Mouse (Mus musculus): Measurements from ENCODE around the gene Exoc8. TPM values are rescaled to one million over a fixed set of nuclear protein-coding genes. Genes with fewer than 3 reads are reported as not detected.
A peak's percentile ranks its signal among the peaks of the same experiment; 100 is the strongest.

Gene Exoc8
- total RNA-seq, 1 experiment = 16.8 TPM

GRCm38 (mm10) chr8:124936699-124937098, 39.2 kb upstream of the Exoc8 start:
- Histone ChIP-seq H3K27ac (ENCODE audit: insufficient read depth, low read depth, low read length, poor library complexity, severe bottlenecking) (no peak overlapping the region), H3K9me3 (ENCODE audit: control insufficient read depth, insufficient read depth, low read depth, low read length) (no peaks in the 10 kb centered on the region), H3K9ac (ENCODE audit: insufficient read depth, low read depth, low read length, poor library complexity, severe bottlenecking) (no peak overlapping the region), H3K4me3 (ENCODE audit: insufficient read depth in 1 of 2, low read depth in 1 of 2, low read length in 2 of 2, poor library complexity in 1 of 2, severe bottlenecking in 1 of 2) (no peak overlapping the region), H3K4me1 (ENCODE audit: control insufficient read depth in 2 of 2, insufficient read depth in 2 of 2, low read length in 2 of 2, poor library complexity in 1 of 2) (peaks cover 0 to 2% of the 10 kb centered on the region in 2 experiments; a peak in 1 of 4 replicates), H3K36me3 (ENCODE audit: control insufficient read depth, insufficient read depth, low read length, poor library complexity, severe bottlenecking) (peaks cover 3% of the 10 kb centered on the region; the same call in 1 of the 2 replicates)
- TF ChIP-seq ZC3H11A (IDR thresholded peaks at IDR 0.05; ENCODE audit: borderline replicate concordance, low read depth, low read length) (no peak), ZNF384 (IDR thresholded peaks at IDR 0.05; ENCODE audit: low read depth, low read length) (no peak), HCFC1 (IDR thresholded peaks at IDR 0.05; ENCODE audit: borderline replicate concordance, insufficient read depth, low read length) (no peak), MAFK (IDR thresholded peaks at IDR 0.05; ENCODE audit: insufficient read depth, low read depth, low read length) (no peak), CHD2 (IDR thresholded peaks at IDR 0.05; ENCODE audit: low read depth, low read length) (no peak)
- in situ Hi-C loops (cut with MboI; ENCODE audit: low sequenced_read_pairs in 2 of 2, unreplicated experiment in 2 of 2) = no loop called here
- no peak for DNase-seq (ENCODE audit: low read depth, low spot score)

- Histone ChIP-seq H3K9ac (ENCODE audit: insufficient read depth, low read depth, low read length, poor library complexity, severe bottlenecking) (no peak overlapping the region), H3K27ac (ENCODE audit: insufficient read depth, low read depth, low read length, poor library complexity, severe bottlenecking) (no peak overlapping the region), H3K4me3 (ENCODE audit: insufficient read depth in 1 of 2, low read depth in 1 of 2, low read length in 2 of 2, poor library complexity in 1 of 2, severe bottlenecking in 1 of 2) (no peak overlapping the region), H3K4me1 (ENCODE audit: control insufficient read depth in 2 of 2, insufficient read depth in 2 of 2, low read length in 2 of 2, poor library complexity in 1 of 2) (no peaks in the 10 kb centered on the region), H3K9me3 (ENCODE audit: control insufficient read depth, insufficient read depth, low read depth, low read length) (no peaks in the 10 kb centered on the region), H3K36me3 (ENCODE audit: control insufficient read depth, insufficient read depth, low read length, poor library complexity, severe bottlenecking) (no peaks in the 10 kb centered on the region)
- TF ChIP-seq ZNF384 (IDR thresholded peaks at IDR 0.05; ENCODE audit: low read depth, low read length) (no peak), HCFC1 (IDR thresholded peaks at IDR 0.05; ENCODE audit: borderline replicate concordance, insufficient read depth, low read length) (peak; percentile 58; the same call in 1 of the 2 replicates)
- no peak for DNase-seq (ENCODE audit: low read depth, low spot score)
- in situ Hi-C loops (cut with MboI; ENCODE audit: low sequenced_read_pairs in 2 of 2, unreplicated experiment in 2 of 2) = no loop called here
Observed at GRCm38 (mm10) chr8:124935116-124935515, 37.6 kb upstream of the Exoc8 start.

- no peaks in the 10 kb centered on the region for H3K9me3 ChIP-seq (ENCODE audit: control insufficient read depth, insufficient read depth, low read depth, low read length)
- H3K4me1 ChIP-seq (ENCODE audit: control insufficient read depth in 2 of 2, insufficient read depth in 2 of 2, low read length in 2 of 2, poor library complexity in 1 of 2) = no peaks in the 10 kb centered on the region
- TF ChIP-seq ZC3H11A (IDR thresholded peaks at IDR 0.05; ENCODE audit: borderline replicate concordance, low read depth, low read length) (no peak), HCFC1 (IDR thresholded peaks at IDR 0.05; ENCODE audit: borderline replicate concordance, insufficient read depth, low read length) (no peak), CHD2 (IDR thresholded peaks at IDR 0.05; ENCODE audit: low read depth, low read length) (no peak), MAFK (IDR thresholded peaks at IDR 0.05; ENCODE audit: insufficient read depth, low read depth, low read length) (no peak), ZNF384 (IDR thresholded peaks at IDR 0.05; ENCODE audit: low read depth, low read length) (no peak)
- no peak overlapping the region for H3K4me3 ChIP-seq (ENCODE audit: insufficient read depth in 1 of 2, low read depth in 1 of 2, low read length in 2 of 2, poor library complexity in 1 of 2, severe bottlenecking in 1 of 2)
- DNase-seq (ENCODE audit: low read depth, low spot score) = no peak
- H3K36me3 ChIP-seq (ENCODE audit: control insufficient read depth, insufficient read depth, low read length, poor library complexity, severe bottlenecking) = peaks cover 4% of the 10 kb centered on the region; the same call in 1 of the 2 replicates
- in situ Hi-C loops (cut with MboI; ENCODE audit: low sequenced_read_pairs in 2 of 2, unreplicated experiment in 2 of 2) = no loop called here
- H3K27ac ChIP-seq (ENCODE audit: insufficient read depth, low read depth, low read length, poor library complexity, severe bottlenecking) = no peak overlapping the region
- no peak overlapping the region for H3K9ac ChIP-seq (ENCODE audit: insufficient read depth, low read depth, low read length, poor library complexity, severe bottlenecking)
Observed at GRCm38 (mm10) chr8:124932435-124932834, 34.9 kb upstream of the Exoc8 start.

- Histone ChIP-seq H3K9ac (ENCODE audit: insufficient read depth, low read depth, low read length, poor library complexity, severe bottlenecking) (no peak overlapping the region), H3K4me3 (ENCODE audit: insufficient read depth in 1 of 2, low read depth in 1 of 2, low read length in 2 of 2, poor library complexity in 1 of 2, severe bottlenecking in 1 of 2) (no peak overlapping the region), H3K36me3 (ENCODE audit: control insufficient read depth, insufficient read depth, low read length, poor library complexity, severe bottlenecking) (peaks cover 4% of the 10 kb centered on the region; the same call in 1 of the 2 replicates), H3K27ac (ENCODE audit: insufficient read depth, low read depth, low read length, poor library complexity, severe bottlenecking) (no peak overlapping the region), H3K4me1 (ENCODE audit: control insufficient read depth in 2 of 2, insufficient read depth in 2 of 2, low read length in 2 of 2, poor library complexity in 1 of 2) (no peaks in the 10 kb centered on the region), H3K9me3 (ENCODE audit: control insufficient read depth, insufficient read depth, low read depth, low read length) (no peaks in the 10 kb centered on the region)
- TF ChIP-seq MAFK (IDR thresholded peaks at IDR 0.05; ENCODE audit: insufficient read depth, low read depth, low read length) (no peak), HCFC1 (IDR thresholded peaks at IDR 0.05; ENCODE audit: borderline replicate concordance, insufficient read depth, low read length) (no peak), ZC3H11A (IDR thresholded peaks at IDR 0.05; ENCODE audit: borderline replicate concordance, low read depth, low read length) (no peak)
- DNase-seq (ENCODE audit: low read depth, low spot score) = no peak
- in situ Hi-C loops (cut with MboI; ENCODE audit: low sequenced_read_pairs in 2 of 2, unreplicated experiment in 2 of 2) = no loop called here
Observed at GRCm38 (mm10) chr8:124930649-124931048, 33.1 kb upstream of the Exoc8 start.

GRCm38 (mm10) chr8:124930086-124930485, 32.6 kb upstream of the Exoc8 start:
- Histone ChIP-seq H3K9me3 (ENCODE audit: control insufficient read depth, insufficient read depth, low read depth, low read length) (no peaks in the 10 kb centered on the region), H3K27ac (ENCODE audit: insufficient read depth, low read depth, low read length, poor library complexity, severe bottlenecking) (no peak overlapping the region), H3K4me3 (ENCODE audit: insufficient read depth in 1 of 2, low read depth in 1 of 2, low read length in 2 of 2, poor library complexity in 1 of 2, severe bottlenecking in 1 of 2) (no peak overlapping the region), H3K9ac (ENCODE audit: insufficient read depth, low read depth, low read length, poor library complexity, severe bottlenecking) (no peak overlapping the region), H3K4me1 (ENCODE audit: control insufficient read depth in 2 of 2, insufficient read depth in 2 of 2, low read length in 2 of 2, poor library complexity in 1 of 2) (no peaks in the 10 kb centered on the region), H3K36me3 (ENCODE audit: control insufficient read depth, insufficient read depth, low read length, poor library complexity, severe bottlenecking) (peaks cover 4% of the 10 kb centered on the region; the same call in 1 of the 2 replicates)
- in situ Hi-C loops (cut with MboI; ENCODE audit: low sequenced_read_pairs in 2 of 2, unreplicated experiment in 2 of 2) = no loop called here
- TF ChIP-seq ZC3H11A (IDR thresholded peaks at IDR 0.05; ENCODE audit: borderline replicate concordance, low read depth, low read length) (no peak), MAFK (IDR thresholded peaks at IDR 0.05; ENCODE audit: insufficient read depth, low read depth, low read length) (no peak), CHD2 (IDR thresholded peaks at IDR 0.05; ENCODE audit: low read depth, low read length) (no peak), ZNF384 (IDR thresholded peaks at IDR 0.05; ENCODE audit: low read depth, low read length) (no peak), HCFC1 (IDR thresholded peaks at IDR 0.05; ENCODE audit: borderline replicate concordance, insufficient read depth, low read length) (no peak)
- DNase-seq (ENCODE audit: low read depth, low spot score) = no peak
